Mouse (Mus musculus): ENCODE results near the gene Chrm4. TPM values are rescaled to one million over a fixed set of nuclear protein-coding genes. Genes with fewer than 3 reads are reported as not detected.
A peak's percentile ranks its signal among the peaks of the same experiment; 100 is the strongest.

Gene Chrm4
- polyA plus RNA-seq, 1 experiment from 2014 or later, result 0.74 TPM

DNA sequence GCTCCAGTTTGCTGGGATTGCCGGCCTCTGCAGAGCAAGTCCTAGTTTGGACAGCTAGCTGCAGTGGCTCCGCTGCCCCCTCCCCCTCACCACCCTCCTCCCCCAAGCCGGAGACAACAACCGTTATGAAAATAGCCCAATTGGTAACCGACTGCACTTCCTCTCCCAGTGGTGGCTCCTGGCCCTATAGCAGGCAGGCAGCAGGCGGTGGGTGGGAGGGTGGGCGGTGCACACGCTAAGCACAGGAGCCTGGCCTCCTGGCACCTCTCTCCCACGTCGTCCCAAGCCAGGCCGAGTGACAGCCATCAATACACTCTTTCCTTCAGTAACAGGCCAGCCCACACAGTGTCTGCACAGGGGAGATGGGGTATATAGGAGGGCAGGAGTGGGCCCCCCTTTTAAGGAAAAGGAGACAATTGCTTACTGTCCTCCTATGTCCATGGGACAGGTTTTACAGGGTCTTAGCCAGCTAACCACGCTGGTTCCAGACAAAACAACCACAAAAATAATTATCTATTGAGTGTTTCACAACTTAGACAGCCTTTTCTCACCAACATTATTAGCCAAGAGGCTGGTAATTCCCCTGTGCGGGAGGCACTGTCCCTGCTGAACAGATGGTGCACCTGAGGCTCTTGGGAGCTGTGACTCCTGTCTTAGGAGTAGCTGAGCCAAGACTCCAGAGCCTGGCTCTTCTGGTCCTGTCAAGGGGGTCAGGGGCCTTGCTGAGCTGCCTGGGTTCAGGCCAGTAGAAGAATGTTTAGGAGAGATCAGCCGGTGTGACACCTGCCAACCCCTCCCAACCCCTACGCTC lies 23.4 kb downstream of the Chrm4 start:
- peak overlapping the region; percentile 81 for H3K27ac ChIP-seq (replicated peaks)
- no peaks in the 10 kb centered on the region for H3K27me3 ChIP-seq (replicated peaks; ENCODE audit: low read depth, poor library complexity, severe bottlenecking)
- H3K9me3 ChIP-seq, result no peaks in the 10 kb centered on the region
- peak; percentile 78 for DNase-seq (ENCODE audit: low spot score)
- peaks cover 72% of the 10 kb centered on the region for H3K4me1 ChIP-seq
- peaks cover 3% of the 10 kb centered on the region for H3K36me3 ChIP-seq (replicated peaks)
- WGBS, result 20% methylated on average over 15 of the region's 15 CpGs
- peak overlapping the region; percentile 41 for H3K4me3 ChIP-seq

DNA sequence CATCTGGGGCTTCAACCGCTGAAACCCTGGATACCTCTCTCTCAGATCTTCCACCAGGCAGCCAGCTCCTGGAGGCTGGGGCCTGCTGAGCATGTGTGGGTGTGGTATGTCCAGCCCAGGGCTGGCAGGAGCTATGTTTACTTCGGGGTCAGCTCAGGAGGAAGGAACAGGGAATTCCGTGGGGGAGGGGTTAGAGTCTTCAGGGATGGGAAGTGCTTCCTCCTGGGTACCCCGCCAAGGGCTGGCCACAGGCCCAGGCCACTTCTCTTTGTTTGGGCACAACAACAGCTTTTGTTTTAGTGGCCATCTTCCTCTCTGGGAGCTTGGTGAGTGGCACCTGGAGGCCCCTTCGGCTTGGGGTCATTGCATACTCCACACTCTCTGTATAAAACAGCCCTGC lies 26.8 kb downstream of the Chrm4 start:
- Histone ChIP-seq H3K27me3 (replicated peaks; ENCODE audit: low read depth, poor library complexity, severe bottlenecking) (no peaks in the 10 kb centered on the region), H3K4me3 (no peak overlapping the region), H3K9me3 (no peaks in the 10 kb centered on the region), H3K27ac (replicated peaks) (peak overlapping the region; percentile 62), H3K36me3 (replicated peaks) (peaks cover 16% of the 10 kb centered on the region), H3K4me1 (peaks cover 56% of the 10 kb centered on the region)
- WGBS, result 17% methylated on average over 5 of the region's 5 CpGs
- no peak for DNase-seq (ENCODE audit: low spot score)

DNA sequence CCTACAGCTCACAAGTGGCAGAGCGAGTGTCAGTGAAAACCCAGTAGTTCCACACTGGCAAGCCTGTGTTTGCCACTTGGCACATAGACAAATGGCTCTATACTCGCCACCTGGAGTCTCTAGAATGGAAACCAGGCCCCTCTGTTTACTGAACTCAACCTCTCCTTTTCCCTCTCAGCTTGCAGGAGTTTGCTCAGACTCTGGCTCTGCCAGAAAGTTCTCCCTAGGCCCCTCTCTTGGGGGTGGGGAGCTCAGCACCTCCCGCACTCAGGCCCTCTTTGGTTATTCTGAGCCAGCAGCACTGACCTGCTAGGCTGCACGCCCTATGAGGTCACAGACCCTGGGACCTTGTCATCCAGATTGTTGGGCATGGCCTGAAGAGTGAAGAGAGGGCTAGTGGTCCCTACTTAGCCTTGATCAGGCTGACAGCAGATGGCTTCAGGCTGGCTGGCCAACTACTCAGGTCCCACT lies 28.1 kb downstream of the Chrm4 start:
- 90% methylated on average over 4 of the region's 4 CpGs for WGBS
- peaks cover 23% of the 10 kb centered on the region for H3K36me3 ChIP-seq (replicated peaks)

DNA sequence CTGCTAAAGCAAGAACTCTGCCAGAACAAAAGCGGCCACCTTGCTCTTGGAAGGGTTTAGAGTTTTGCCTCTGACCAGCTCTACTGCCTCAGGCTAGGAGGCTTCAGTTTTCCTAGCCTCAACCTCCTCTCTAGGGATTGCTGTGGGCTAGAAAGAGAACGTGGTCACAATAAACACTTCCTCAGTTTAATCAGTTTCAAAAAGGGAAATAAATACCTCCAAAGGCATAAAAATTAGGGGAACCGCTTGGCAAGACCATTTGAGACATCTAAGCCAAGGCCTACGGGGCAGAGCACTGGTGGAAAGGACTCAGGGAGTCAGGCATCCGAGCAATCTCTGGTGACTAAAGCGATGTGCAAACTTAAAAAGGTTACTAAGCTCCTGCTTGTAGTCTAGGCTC lies 28.8 kb downstream of the Chrm4 start:
- H3K36me3 ChIP-seq (replicated peaks), result peaks cover 29% of the 10 kb centered on the region
- no peak overlapping the region for H3K4me3 ChIP-seq
- H3K27ac ChIP-seq (replicated peaks), result no peak overlapping the region

More for the DNA sequence above, 28.1 kb downstream of the Chrm4 start:
- DNase-seq (ENCODE audit: low spot score), result no peak
- Histone ChIP-seq H3K27me3 (replicated peaks; ENCODE audit: low read depth, poor library complexity, severe bottlenecking) (no peaks in the 10 kb centered on the region), H3K9me3 (no peaks in the 10 kb centered on the region), H3K4me3 (no peak overlapping the region), H3K27ac (replicated peaks) (0 out of 2 replicates have a peak overlapping the region, but pooled peaks have one; percentile 25), H3K4me1 (peaks cover 56% of the 10 kb centered on the region)

DNA sequence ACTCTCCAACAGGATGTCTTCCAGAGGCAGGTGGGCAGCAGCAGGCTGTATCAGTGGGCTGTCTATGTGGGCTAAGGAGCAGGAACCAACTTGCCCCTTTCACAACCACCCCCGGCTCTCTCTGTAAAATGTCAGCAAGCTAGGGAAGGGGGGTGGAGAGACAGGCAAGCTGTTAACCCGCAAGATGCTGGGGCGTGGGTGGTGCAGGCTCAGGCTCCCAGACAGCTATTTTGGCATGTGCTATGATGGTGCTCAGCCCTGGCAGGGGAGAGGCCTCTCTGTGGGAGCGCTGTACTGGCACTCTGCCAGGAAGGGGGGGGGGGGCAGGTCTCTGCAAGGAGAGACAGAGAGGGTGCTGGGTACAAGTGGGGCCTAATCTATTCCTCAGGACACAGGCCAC lies 30.0 kb downstream of the Chrm4 start:
- Histone ChIP-seq H3K4me3 (no peak overlapping the region), H3K27ac (replicated peaks) (peak overlapping the region; percentile 44), H3K27me3 (replicated peaks; ENCODE audit: low read depth, poor library complexity, severe bottlenecking) (no peaks in the 10 kb centered on the region), H3K4me1 (peaks cover 59% of the 10 kb centered on the region), H3K36me3 (replicated peaks) (peaks cover 29% of the 10 kb centered on the region), H3K9me3 (no peaks in the 10 kb centered on the region)
- WGBS, result 76% methylated on average over 4 of the region's 4 CpGs
- DNase-seq (ENCODE audit: low spot score), result no peak

More for the DNA sequence above, 28.8 kb downstream of the Chrm4 start:
- DNase-seq (ENCODE audit: low spot score), result no peak
- Histone ChIP-seq H3K27me3 (replicated peaks; ENCODE audit: low read depth, poor library complexity, severe bottlenecking) (no peaks in the 10 kb centered on the region), H3K9me3 (no peaks in the 10 kb centered on the region), H3K4me1 (peaks cover 54% of the 10 kb centered on the region)
- WGBS, result 81% methylated on average over 6 of the region's 6 CpGs

DNA sequence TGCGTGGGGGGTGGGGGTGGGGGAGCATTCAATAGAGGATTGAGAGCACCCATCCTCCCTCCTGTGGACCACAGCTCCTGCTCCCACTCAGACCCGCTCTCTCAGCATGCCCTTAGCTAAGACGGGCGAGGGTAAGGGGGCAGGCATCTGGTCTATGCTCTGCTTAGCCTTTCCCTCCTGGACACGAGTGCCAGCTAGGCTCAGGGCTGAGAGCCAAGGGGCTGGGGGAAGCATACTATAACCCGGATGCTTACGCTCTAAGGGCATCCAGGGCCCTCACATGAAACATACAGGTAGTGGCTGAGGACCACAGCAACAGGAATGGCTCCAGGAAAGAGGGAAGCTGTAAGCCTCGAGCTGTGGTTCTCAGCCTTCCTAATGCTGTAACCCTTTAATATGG lies 31.0 kb downstream of the Chrm4 start:
- Histone ChIP-seq H3K36me3 (replicated peaks) (peaks cover 29% of the 10 kb centered on the region), H3K4me3 (no peak overlapping the region), H3K27me3 (replicated peaks; ENCODE audit: low read depth, poor library complexity, severe bottlenecking) (no peaks in the 10 kb centered on the region), H3K27ac (replicated peaks) (no peak overlapping the region), H3K4me1 (peaks cover 69% of the 10 kb centered on the region), H3K9me3 (no peaks in the 10 kb centered on the region)
- DNase-seq (ENCODE audit: low spot score), result no peak
- 92% methylated on average over 8 of the region's 8 CpGs for WGBS

DNA sequence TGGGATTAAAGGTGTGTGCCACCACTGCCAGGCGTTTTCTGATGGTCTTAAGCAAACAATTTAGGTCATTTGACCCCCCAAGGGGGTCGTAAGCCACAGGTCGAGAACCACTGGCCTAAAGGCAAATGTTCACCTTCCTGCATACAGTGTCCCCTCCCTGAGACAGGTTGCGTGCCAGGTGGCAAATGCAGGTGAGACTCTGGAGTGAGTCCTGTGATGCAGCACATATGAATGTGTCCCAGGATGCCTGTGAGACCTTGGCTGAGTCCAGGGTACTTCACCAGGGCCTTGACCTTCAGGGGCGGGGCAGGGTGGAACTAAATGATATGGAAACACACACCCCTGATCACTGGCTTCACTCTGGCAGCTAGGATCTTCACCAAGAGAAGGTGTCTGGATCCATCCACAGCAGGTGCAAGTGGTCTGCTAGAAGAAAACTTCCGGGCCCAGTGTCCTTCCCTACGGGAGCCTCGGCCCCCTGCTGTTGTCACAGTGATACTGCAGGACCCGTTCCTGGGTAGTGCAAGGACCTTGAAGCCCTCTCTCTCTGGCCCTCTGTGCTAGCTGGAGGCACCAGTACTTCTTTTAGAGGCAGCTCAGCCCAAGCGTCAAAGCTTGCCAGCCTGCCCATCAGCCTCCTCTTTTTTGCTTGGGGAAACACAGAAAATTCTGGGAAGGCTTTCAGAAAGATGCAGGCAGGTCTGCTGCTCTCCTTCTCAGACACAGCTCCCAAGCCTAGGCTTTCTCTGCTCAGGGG lies 31.8 kb downstream of the Chrm4 start:
- DNase-seq (ENCODE audit: low spot score), result peak; percentile 74
- Histone ChIP-seq H3K27ac (replicated peaks) (no peak overlapping the region), H3K4me1 (peaks cover 67% of the 10 kb centered on the region), H3K4me3 (peak overlapping the region; percentile 12; the same call in 1 of the 2 replicates), H3K9me3 (no peaks in the 10 kb centered on the region), H3K27me3 (replicated peaks; ENCODE audit: low read depth, poor library complexity, severe bottlenecking) (no peaks in the 10 kb centered on the region), H3K36me3 (replicated peaks) (peaks cover 29% of the 10 kb centered on the region)
- WGBS, result 48% methylated on average over 10 of the region's 10 CpGs

DNA sequence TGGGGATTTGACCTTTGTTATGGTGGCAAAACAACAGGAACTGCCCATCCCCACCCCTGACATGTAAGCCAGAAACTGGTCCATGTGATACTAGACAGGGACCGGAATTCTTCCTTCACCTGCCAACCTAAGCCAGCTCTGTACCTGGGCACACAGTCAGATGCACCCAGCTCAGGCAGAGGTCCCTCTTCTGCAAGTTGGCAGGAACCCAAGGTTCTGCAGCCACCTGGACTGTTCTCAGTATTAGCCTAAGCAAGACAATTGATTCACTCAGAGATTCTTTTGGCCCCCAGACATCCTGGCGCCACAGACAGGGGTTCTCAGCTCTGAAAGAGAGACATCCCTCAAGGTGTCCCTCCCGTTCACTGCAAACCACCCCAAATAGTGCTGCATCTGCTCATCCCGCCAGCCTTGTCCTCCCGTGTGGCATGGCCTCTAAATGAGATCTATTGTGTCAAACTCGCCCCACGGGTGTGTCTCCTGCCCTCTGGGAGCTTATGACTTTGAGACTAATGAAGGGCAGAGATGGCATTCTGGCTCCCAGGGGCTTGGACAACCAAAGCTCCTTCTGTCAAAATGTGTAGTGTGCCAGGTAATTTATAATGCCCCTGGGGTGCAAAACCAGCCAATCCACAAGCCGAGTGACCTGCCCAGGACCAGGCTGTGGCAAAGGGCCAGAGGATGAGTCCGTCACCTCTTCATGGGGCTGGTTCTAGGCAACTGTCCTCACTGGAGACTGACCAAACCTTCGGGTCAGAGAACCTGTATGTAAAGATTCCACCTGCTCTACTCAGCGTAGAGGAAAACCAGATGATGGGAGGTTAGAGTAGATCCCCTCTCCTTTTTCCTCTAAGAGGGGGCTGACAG lies 32.7 kb downstream of the Chrm4 start:
- Histone ChIP-seq H3K36me3 (replicated peaks) (peaks cover 29% of the 10 kb centered on the region), H3K9me3 (no peaks in the 10 kb centered on the region), H3K27ac (replicated peaks) (no peak overlapping the region), H3K4me3 (no peak overlapping the region), H3K27me3 (replicated peaks; ENCODE audit: low read depth, poor library complexity, severe bottlenecking) (peaks cover 5% of the 10 kb centered on the region), H3K4me1 (peaks cover 68% of the 10 kb centered on the region)
- no peak for DNase-seq (ENCODE audit: low spot score)
- 82% methylated on average over 11 of the region's 11 CpGs for WGBS

DNA sequence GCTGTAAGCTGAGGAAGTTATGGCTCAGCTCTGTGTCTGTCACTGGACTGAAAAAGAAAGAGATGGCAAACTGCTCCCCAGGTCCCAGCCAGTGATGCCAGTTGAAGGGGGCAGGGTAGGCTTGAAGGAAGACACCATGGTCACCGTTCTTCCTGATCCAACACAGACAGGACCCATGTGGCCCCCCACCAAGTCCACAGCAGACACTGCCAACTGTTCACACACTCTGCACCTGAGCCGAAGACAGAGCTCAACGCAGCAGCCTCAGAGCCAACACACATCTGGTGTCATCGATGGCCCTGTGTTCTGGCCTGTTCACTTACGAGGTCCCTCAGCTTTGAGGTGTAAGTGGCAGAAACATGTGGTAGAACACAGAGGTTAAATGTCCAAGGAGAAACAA lies 33.4 kb downstream of the Chrm4 start:
- no peak overlapping the region for H3K27ac ChIP-seq (replicated peaks)
- no peaks in the 10 kb centered on the region for H3K9me3 ChIP-seq
- H3K36me3 ChIP-seq (replicated peaks), result peaks cover 29% of the 10 kb centered on the region
- 93% methylated on average over 5 of the region's 5 CpGs for WGBS
- no peak for DNase-seq (ENCODE audit: low spot score)
- H3K27me3 ChIP-seq (replicated peaks; ENCODE audit: low read depth, poor library complexity, severe bottlenecking), result peaks cover 12% of the 10 kb centered on the region
- H3K4me1 ChIP-seq, result peaks cover 70% of the 10 kb centered on the region
- H3K4me3 ChIP-seq, result no peak overlapping the region

DNA sequence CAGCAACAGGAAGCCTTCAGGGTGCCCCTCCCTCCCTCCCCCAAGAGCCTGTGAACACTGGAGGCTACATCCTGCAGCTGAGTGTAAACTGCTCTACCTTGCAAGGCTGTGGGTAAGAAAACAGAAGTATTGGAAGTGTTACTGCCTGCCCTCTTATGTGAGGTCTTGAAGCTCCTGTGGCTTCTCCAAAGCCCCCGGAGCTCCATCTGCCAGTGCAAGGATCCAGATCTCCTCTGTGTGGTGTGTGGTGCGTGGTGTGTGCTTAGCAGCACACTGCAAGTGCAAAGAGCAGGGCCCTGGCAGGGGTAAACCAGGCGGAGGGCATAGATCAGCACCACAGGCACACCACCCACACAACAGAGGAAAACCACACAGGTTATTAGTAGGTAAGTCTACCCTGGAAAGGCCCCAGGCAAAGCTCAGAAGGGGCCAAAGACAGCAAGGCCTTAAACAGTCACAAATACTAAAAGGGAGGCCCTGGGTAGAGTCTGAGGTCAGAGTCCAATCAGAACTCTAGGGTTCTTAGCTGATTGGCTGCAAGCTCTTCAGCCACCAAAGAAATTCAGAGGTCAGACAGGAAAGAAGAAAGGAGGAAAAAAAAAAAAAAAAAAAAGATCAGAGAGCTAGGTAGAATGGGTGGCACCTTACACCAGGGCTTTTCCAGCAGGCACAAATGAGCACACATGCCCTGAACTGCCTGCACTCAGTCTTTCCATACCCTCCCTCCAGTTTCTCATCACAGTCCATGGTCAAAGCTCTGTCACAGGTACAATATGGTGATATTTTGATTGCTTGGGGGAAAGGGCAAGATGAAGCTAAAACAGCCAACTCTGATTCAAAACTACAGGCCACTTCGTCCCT lies 35.1 kb downstream of the Chrm4 start:
- Histone ChIP-seq H3K4me1 (peaks cover 71% of the 10 kb centered on the region), H3K27me3 (replicated peaks; ENCODE audit: low read depth, poor library complexity, severe bottlenecking) (peaks cover 26% of the 10 kb centered on the region), H3K27ac (replicated peaks) (peak overlapping the region; percentile 92), H3K36me3 (replicated peaks) (peaks cover 22% of the 10 kb centered on the region), H3K9me3 (no peaks in the 10 kb centered on the region), H3K4me3 (peak overlapping the region; percentile 95)
- WGBS, result 61% methylated on average over 4 of the region's 4 CpGs
- no peak for DNase-seq (ENCODE audit: low spot score)

DNA sequence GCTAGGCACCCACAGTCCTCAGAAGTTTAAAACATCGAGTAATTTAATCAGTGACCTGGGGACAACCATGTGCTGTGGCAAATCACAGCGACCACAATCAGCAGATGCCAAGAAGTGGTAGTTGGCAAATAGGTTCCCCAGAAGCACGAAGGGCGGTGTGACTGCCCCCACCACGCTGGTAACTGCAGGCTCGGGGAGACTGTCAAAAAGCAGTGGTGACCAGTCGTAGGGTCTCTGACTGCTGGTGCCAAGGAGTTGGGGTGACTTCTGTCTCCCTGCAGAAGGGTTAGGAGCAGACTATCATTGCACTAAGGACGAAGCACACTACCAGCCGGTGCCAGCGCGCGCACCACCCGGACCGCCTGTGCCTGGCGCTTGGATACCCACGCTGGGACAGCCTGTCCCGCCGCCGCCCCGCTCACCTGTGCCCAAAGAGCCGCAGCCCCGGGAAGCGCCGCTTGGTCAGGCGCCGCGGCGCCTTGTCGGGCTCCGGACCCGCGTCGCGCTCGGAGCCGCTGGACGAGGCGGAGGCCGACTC lies 35.9 kb downstream of the Chrm4 start:
- peak overlapping the region; percentile 95 for H3K4me3 ChIP-seq
- H3K27ac ChIP-seq (replicated peaks), result peak overlapping the region; percentile 92
- peaks cover 66% of the 10 kb centered on the region for H3K4me1 ChIP-seq
- under 1% methylated on average over 39 of the region's 39 CpGs for WGBS
- DNase-seq (ENCODE audit: low spot score), result no peak
- H3K27me3 ChIP-seq (replicated peaks; ENCODE audit: low read depth, poor library complexity, severe bottlenecking), result peaks cover 26% of the 10 kb centered on the region
- no peaks in the 10 kb centered on the region for H3K9me3 ChIP-seq
- peaks cover 18% of the 10 kb centered on the region for H3K36me3 ChIP-seq (replicated peaks)

All from embryonic facial prominence, embryonic 10.5 days (tissue).